Mouse (Mus musculus) thymus, postnatal 10 days (tissue): ENCODE results near the gene Syce2.
A peak's percentile ranks its signal among the peaks of the same experiment; 100 is the strongest.
"Not testable (repeated sequence)": the region's sequence is repeated elsewhere in the genome, so short reads cannot be mapped to it uniquely, and the experiment has no call there.

Source experiments
- DNase-seq, 2 experiments: peaks; one replicate each; pipeline ENCODE4 v3.0.0; 2021; ENCODE audit warnings: low spot score in 2 of 2

Syce2 gene

DNA sequence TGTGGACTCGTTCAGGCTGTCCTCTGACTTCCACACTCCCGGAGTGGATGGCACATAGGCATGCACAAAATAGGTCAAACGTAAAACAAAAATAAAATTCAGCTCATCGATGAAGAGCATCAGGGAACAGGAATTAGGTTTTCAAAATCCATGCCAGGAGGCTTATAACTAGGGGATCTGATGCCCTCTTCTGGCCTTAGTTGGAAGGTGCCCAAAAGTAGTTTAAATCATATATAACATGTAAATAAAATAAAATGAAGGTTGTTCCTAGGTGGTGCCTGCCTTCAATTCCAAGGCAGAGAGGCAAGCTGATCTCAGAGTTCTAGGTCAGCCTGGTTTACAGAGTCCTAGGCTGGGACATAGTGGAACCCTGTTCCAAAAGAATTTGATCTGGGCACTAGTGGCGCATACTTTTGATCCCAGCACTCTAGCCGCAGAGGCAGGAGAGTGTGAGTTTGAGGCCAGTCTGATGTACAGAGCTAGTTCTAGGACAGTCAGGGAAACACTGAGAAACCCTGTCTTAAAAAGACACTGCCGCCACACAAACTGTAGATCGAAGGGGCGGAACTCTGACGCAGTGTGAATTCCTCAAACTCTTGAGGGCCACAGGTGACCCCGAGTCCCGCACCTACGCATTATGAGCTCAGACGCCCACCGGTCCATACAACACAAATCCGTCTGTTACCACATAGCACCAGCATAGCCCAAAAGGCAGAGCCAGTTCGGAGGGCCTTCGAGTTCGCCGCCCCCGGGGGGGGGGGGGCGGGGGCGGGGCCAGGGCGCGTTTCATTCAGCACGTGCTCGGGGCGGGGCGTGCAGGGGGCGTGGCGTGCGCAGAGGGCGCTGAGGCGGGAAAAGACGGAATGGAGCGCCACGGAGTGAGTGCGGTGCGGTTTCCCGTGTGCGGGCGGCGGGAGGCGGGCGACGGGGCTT lies at the start of gene Syce2:
Gene Syce2, plus strand, starts transcription at position 736 of the 933 bp plus-strand sequence.
- DNase-seq = peak; percentile 76 to 87

DNA sequence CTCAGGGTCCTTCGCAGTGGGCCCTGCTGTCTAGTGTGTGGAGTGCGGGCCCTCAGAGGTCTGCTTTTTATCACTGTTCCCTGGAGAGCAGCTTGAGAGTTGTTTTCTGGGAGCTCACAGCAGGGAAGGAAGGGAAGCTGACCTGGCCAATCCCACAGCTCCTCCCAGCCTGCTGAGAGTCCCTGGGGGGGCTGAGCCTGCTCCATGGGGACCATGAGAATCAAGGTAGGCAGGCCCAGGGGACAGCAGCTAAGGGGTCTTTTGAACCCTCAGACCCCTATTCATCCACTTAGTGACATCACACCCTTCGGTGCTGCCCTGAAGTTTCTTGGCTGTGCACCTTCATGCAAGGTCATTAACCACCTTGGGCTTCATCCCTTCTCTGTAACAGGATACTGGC lies 49.2 kb upstream of the Syce2 start, which contains the start of gene Dand5:
Gene Dand5, minus strand, starts transcription at position 101 of the 400 bp plus-strand sequence.
- no peak for DNase-seq

- peak; percentile 28 to 66 for DNase-seq
Measured at GRCm38 (mm10) chr8:84823653-84824052, 48.3 kb upstream of the Syce2 start.

- DNase-seq = peak in 1 of 2 experiments; percentile 29
Measured at GRCm38 (mm10) chr8:84825636-84826035, 46.3 kb upstream of the Syce2 start.

- not testable (repeated sequence) for DNase-seq
Measured at GRCm38 (mm10) chr8:84826518-84826917, 45.4 kb upstream of the Syce2 start.

DNA sequence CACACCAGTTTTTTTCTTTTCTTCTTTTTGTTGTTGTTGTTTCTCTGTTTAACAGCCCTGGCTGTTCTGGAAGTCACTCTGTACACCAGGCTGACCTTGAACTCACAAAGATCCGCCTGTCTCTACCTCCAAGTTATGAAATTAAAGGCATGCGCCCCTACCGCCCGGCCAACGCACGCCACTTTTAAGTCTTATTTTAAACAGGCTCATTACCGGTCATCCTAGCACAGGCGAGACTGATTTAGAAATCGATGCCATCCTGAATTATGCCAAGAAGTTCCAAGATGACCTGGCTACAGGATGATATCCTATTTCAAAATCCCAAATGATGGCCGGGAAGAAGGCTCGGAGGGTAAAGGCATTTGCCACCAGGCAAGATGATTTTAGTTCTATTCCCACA lies 40.4 kb upstream of the Syce2 start, which contains the start of gene Gadd45gip1:
Gene Gadd45gip1, plus strand, starts transcription at position 33 of the 400 bp plus-strand sequence.
- no peak for DNase-seq

GRCm38 (mm10) chr8:84832034-84832717 lies 39.7 kb upstream of the Syce2 start:
- DNase-seq = peak; percentile 69 to 80

- no peak for DNase-seq
Measured at GRCm38 (mm10) chr8:84832759-84833742, 38.9 kb upstream of the Syce2 start.

DNA sequence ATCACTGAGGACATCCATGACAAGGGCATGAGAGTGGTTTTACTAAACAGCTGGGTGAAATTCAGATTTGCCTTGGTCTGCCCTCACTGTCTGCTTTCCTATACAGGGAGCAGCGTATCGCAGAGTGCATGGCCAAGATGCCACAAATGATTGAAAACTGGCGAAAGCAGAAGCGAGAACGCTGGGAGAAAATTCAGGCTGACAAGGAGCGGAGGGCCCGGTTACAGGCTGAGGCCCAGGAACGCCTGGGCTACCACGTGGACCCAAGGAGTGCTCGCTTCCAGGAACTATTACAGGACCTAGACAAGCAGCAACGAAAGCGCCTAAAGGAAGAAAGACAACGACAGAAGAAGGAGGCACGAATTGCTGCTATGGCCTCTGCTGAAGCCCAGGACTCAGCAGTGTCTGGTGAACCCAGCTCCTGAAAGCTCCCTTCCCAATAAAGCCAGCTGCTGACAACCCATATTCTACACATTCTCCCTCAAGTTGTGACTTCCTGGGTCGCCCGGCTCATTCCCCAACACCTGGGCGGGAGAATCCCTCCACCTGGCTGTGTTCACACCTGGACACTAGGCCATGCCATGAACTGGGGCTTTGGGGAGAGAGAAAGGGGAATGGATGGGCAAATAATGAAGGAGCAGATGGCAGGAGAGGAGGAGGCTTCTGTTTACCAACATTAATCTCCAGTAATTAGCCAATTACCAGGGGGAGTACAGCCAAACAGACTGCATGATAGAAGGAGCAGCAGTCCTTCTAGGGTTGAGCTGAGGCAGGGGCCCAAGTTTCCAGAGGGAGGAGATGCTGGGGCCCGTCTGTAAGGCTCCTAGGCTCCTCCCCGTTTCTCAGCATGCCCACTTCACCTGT lies 37.7 kb upstream of the Syce2 start:
- no peak for DNase-seq

DNA sequence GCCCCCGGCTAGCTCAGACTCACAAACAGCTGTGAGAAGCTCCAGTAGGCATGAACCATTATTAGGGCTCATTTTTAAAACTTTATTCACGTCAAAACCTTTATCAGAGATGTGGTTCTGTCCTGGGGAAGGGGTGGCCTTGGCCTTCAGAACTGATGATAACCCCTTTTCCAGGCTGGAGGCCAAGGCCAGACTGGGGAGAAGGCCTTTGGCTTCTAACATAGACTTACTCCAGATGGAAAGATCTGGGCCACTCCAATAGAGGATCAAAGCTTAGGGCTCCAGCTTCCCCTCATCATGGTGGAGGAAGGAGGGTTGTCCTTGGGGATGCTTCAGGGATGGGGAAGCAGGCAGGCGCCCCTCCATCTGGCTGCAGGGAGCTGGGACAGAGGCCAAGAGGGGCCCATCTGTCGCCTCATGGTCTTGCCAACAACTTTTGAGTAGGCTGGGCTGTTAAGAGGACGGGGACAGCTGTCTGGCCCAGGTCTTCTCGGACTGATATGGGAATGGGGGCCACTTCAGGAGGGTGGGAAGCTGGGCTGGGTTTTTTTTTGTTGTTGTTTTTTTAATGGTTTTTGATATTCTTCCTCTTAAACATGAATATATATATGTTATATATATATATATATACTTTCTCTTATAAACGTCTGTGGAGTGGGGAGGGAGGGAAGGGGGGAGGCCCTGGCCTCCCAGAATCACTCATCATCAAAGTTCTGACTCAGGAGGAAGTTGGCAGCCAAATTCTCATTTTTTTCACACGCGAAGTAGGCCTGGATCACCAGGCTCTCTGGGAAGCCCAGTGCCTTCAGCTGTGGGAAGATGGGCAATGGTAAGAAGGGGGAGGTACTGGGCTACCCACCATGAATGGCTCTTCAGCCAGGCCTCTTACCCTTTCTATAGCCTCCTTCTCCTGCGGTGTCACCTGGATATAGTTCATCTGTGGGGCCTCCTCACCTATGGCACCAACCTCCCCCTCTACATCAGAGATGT lies 36.8 kb upstream of the Syce2 start:
- no peak for DNase-seq

DNA sequence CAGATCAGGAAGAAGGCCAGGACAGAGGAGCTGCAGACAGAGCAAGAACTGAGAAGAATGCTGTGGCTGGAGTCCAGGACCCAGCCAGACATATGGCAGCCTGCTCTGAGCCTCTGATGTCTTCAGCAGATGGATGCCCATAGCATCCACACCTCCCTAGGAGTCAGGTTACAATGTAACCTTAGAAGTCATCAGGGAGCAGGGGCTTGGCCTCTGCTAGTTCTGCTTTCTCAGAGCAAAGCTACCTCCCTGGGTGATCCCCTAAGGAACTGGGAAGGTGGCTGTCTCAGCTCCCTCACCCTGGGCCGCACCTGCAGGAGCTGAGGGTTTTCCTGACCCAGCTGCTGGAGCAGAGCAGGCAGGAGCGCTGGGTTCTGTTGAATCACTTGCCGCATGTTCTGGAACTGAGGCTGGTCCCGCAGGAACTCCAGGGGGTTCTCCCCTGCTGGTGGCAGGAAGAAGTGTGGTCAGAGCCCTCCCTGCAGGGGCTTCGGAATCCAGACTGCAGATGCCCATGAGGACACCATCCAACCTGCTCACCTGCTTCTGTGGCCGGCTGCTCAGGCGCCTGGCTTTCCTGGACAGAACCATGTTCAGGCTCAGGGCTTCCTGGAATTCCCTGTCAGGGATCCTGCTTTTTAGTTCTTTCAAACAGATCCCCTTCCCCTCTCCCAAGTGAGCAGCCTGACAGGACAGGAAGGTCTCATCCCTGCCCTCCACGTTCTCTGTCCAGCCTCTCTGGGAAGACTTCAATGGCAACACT lies 34.6 kb upstream of the Syce2 start:
- DNase-seq = no peak

GRCm38 (mm10) chr8:84837912-84838470 lies 33.9 kb upstream of the Syce2 start:
- DNase-seq = no peak

GRCm38 (mm10) chr8:84838513-84838912 lies 33.4 kb upstream of the Syce2 start:
- DNase-seq = no peak

GRCm38 (mm10) chr8:84839411-84839810 lies 32.5 kb upstream of the Syce2 start:
- no peak for DNase-seq

- no peak for DNase-seq
Measured at GRCm38 (mm10) chr8:84839875-84840247, 32.0 kb upstream of the Syce2 start.

DNA sequence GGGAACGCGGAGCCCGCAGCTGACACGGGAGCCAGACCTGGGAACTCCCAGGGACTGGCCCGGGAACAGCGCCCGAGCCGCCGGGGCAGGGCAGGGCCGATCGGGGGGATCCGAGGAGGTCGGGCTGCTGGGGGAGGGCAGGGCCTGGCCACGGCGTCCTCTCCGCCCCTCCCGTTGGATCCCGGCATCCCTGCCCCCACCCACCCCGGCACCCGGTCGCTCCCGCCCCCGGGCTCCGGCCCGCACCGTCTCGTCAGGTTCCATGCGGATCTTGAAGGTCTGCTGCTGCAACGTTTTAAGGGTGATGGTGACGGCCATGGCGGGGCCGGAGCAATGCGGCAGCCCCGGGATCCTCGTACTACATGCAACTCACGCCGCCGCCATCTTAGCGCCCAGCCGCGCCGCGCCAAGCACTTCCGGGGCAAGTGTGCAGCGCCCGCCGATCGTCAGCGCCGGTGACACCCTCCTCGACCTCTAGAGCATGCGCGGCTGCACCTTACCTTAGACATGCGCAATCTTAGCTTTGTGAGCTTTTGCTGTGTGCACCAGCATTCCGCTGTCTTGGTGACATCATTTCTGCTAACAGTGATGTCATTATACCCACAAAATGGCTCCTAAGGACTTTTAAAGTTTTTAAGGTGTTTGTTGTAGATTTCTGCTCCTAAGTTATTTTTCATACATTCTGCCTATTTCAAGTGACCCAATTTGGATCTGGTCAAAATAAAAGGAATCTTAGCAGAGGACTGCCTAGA lies 31.5 kb upstream of the Syce2 start, which contains the start of gene Rad23a:
Gene Rad23a, minus strand, starts transcription at position 418 of the 752 bp plus-strand sequence.
- peak; percentile 86 to 87 for DNase-seq

GRCm38 (mm10) chr8:84841514-84841913 lies 30.4 kb upstream of the Syce2 start:
- DNase-seq = no peak
